In the genomic region with DNA sequence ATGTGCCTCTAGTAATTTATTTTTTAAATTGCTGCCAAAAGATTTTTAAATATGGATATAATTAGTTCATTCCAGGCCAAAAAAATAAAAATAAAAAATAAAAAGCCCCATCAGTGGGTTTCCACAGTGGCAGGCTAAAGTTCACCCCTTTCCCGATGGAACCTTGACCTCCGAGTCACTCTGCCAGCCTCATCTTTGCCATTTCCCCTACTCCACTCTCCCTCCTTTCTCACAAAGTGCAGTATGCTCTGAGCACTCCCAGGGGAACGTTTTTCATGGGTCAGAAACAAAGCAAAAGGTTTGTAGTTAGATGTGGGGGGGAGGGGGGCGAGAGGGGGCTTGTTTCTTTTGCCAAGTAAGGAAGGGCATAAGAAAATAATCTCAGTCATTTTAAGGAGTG, we compare ENCODE assay signal across 23 mouse cellular contexts.
DNase-seq lines count a peak whose midpoint lies in the region; ATAC-seq and TF ChIP-seq lines count a peak whose summit lies in the region.
"Had no signal": no experiment of that assay in that cellular context is flagged by ENCODE, and none has a peak within 500 bp of the region (broad histone marks: within the 10 kb centered on the region; RNA-seq: fewer than 3 reads in every experiment).

No protein-coding gene starts in this region.

- no peak overlapping the region for H3K4me2 ChIP-seq in intestine, postnatal 0 days (replicated peaks; ENCODE audit: low read depth)
- H3K4me2 ChIP-seq in intestine, embryonic 16.5 days (ENCODE audit: low read depth, low read length): no peak overlapping the region
- no peak overlapping the region for H3K4me2 ChIP-seq in liver, embryonic 12.5 days
- H3K4me2 ChIP-seq: embryonic facial prominence, embryonic 12.5 days; forebrain, embryonic 12.5 days; heart, embryonic 15.5 days; hindbrain, embryonic 13.5 days had no signal

- no peak overlapping the region for H3K4me3 ChIP-seq in intestine, postnatal 0 days (ENCODE audit: low read depth, low read length)
- H3K4me3 ChIP-seq in intestine, embryonic 16.5 days (ENCODE audit: low read length): no peak overlapping the region
- no peak overlapping the region for H3K4me3 ChIP-seq in liver, adult 2 months (ENCODE audit: insufficient read depth, low read depth, low read length)
- H3K4me3 ChIP-seq in liver, embryonic 12.5 days: no peak overlapping the region
- H3K4me3 ChIP-seq: embryonic facial prominence, embryonic 12.5 days; erythroblast, embryonic 14.5 days; forebrain, embryonic 12.5 days; heart, embryonic 15.5 days; hindbrain, embryonic 13.5 days had no signal

- no peaks in the 10 kb centered on the region for H3K27me3 ChIP-seq in intestine, postnatal 0 days (replicated peaks; ENCODE audit: control insufficient read depth, insufficient read depth, low read length)
- no peaks in the 10 kb centered on the region for H3K27me3 ChIP-seq in intestine, embryonic 16.5 days (replicated peaks; ENCODE audit: control insufficient read depth, insufficient read depth, low read length)
- no peaks in the 10 kb centered on the region for H3K27me3 ChIP-seq in liver, adult 2 months (ENCODE audit: control insufficient read depth, insufficient read depth, low read length)
- H3K27me3 ChIP-seq in liver, embryonic 12.5 days (replicated peaks): no peaks in the 10 kb centered on the region
- H3K27me3 ChIP-seq: CH12.LX; embryonic facial prominence, embryonic 12.5 days; forebrain, embryonic 12.5 days; heart, embryonic 15.5 days; hindbrain, embryonic 13.5 days had no signal

- no peak for TF ChIP-seq CTCF in intestine, postnatal 0 days (IDR thresholded peaks at IDR 0.05; ENCODE audit: low read depth)
- TF ChIP-seq CTCF in liver, adult 2 months (IDR thresholded peaks at IDR 0.05; ENCODE audit: low read depth, low read length): no peak

- no peaks in the 10 kb centered on the region for H3K36me3 ChIP-seq in intestine, postnatal 0 days (ENCODE audit: control insufficient read depth, insufficient read depth)
- no peaks in the 10 kb centered on the region for H3K36me3 ChIP-seq in intestine, embryonic 16.5 days (ENCODE audit: control insufficient read depth, insufficient read depth, low read length)
- no peaks in the 10 kb centered on the region for H3K36me3 ChIP-seq in liver, adult 2 months (ENCODE audit: control insufficient read depth, insufficient read depth, low read length)
- no peaks in the 10 kb centered on the region for H3K36me3 ChIP-seq in liver, embryonic 12.5 days
- H3K36me3 ChIP-seq: embryonic facial prominence, embryonic 12.5 days; forebrain, embryonic 12.5 days; heart, embryonic 15.5 days; hindbrain, embryonic 13.5 days had no signal

- ATAC-seq in intestine, postnatal 0 days: 0 out of 2 replicates have a peak, but pooled peaks have one; percentile 22
- no peak for ATAC-seq in intestine, embryonic 16.5 days
- ATAC-seq in liver, embryonic 12.5 days: no peak
- ATAC-seq in erythroblast, adult 5-6 weeks (replicated peaks; ENCODE audit: low FRiP score, poor library complexity, severe bottlenecking): no peak
- ATAC-seq: inflammation-experienced regulatory T-cells, adult 6 months had no signal

- peak; percentile 82 for DNase-seq in liver, adult 2 months (ENCODE audit: extremely low read depth, low read depth, low spot score)
- no peak for DNase-seq in liver
- DNase-seq in gastrocnemius, adult 8-10 months (ENCODE audit: low spot score in 2 of 2): no peak
- DNase-seq: B cell, adult 2 months; cerebellum, adult 18-20 months; cerebellum, postnatal 25 days; gastrocnemius, postnatal 36 days; heart, postnatal 36 days; kidney, postnatal 14 days; lung, postnatal 4 days; thymus, postnatal 14 days had no signal

- H3K4me1 ChIP-seq in intestine, postnatal 0 days (replicated peaks; ENCODE audit: control insufficient read depth, insufficient read depth, low read length): peaks cover 23% of the 10 kb centered on the region
- peaks cover 63% of the 10 kb centered on the region for H3K4me1 ChIP-seq in intestine, embryonic 16.5 days (ENCODE audit: control insufficient read depth, insufficient read depth, low read length)
- peaks cover 65% of the 10 kb centered on the region for H3K4me1 ChIP-seq in liver, adult 2 months (ENCODE audit: control insufficient read depth, insufficient read depth, low read length)
- H3K4me1 ChIP-seq in liver, embryonic 12.5 days: peaks cover 100% of the 10 kb centered on the region

- no peak for TF ChIP-seq POLR2A in liver, adult 2 months (IDR thresholded peaks at IDR 0.05; ENCODE audit: extremely low read depth, insufficient read depth, low read length)

- no peak overlapping the region for H3K9ac ChIP-seq in intestine, postnatal 0 days (ENCODE audit: low read depth, low read length)
- no peak overlapping the region for H3K9ac ChIP-seq in intestine, embryonic 16.5 days (ENCODE audit: low read depth, low read length)
- H3K9ac ChIP-seq in liver, adult 2 months (ENCODE audit: low read depth, low read length): no peak overlapping the region
- 0 out of 2 replicates have a peak overlapping the region, but pooled peaks have one; percentile 36 for H3K9ac ChIP-seq in liver, embryonic 12.5 days
- H3K9ac ChIP-seq: embryonic facial prominence, embryonic 12.5 days; forebrain, embryonic 12.5 days; heart, embryonic 15.5 days; hindbrain, embryonic 13.5 days had no signal

- H3K9me3 ChIP-seq in intestine, postnatal 0 days (ENCODE audit: control insufficient read depth): no peaks in the 10 kb centered on the region
- H3K9me3 ChIP-seq in intestine, embryonic 16.5 days (ENCODE audit: control insufficient read depth, low read length): no peaks in the 10 kb centered on the region
- no peaks in the 10 kb centered on the region for H3K9me3 ChIP-seq in liver, embryonic 12.5 days (replicated peaks)
- H3K9me3 ChIP-seq: embryonic facial prominence, embryonic 12.5 days; forebrain, embryonic 12.5 days; G1E; heart, embryonic 15.5 days; hindbrain, embryonic 13.5 days had no signal

- H3K79me2 ChIP-seq in liver, adult 2 months (ENCODE audit: control insufficient read depth, insufficient read depth, low read length): peaks cover 59% of the 10 kb centered on the region

- H3K27ac ChIP-seq in intestine, postnatal 0 days (ENCODE audit: low read depth, low read length): no peak overlapping the region
- no peak overlapping the region for H3K27ac ChIP-seq in intestine, embryonic 16.5 days (ENCODE audit: low read length)
- H3K27ac ChIP-seq in liver, adult 2 months (replicated peaks; ENCODE audit: insufficient read depth, low read depth, low read length): peak overlapping the region; percentile 38; the same call in 1 of the 2 replicates
- H3K27ac ChIP-seq in liver, embryonic 12.5 days: peak overlapping the region; percentile 88
- H3K27ac ChIP-seq: embryonic facial prominence, embryonic 12.5 days; forebrain, embryonic 12.5 days; heart, embryonic 15.5 days; hindbrain, embryonic 13.5 days had no signal

- 40% methylated on average over 4 of the region's 4 CpGs for WGBS in intestine, postnatal 0 days
- WGBS in intestine, embryonic 16.5 days: 60% methylated on average over 4 of the region's 4 CpGs
- WGBS in liver, adult 2 months: 21% methylated on average over 4 of the region's 4 CpGs
- 48% methylated on average over 4 of the region's 4 CpGs for WGBS in liver, embryonic 12.5 days (ENCODE audit: insufficient replicate concordance)

Comparison
In these comparisons a context has a peak if more than half of its experiments do, and no peak if none do; other contexts are left out.
1. H3K27ac ChIP-seq: peak in liver, adult 2 months (single experiment) and liver, embryonic 12.5 days (single experiment); none in intestine, postnatal 0 days (single experiment) and intestine, embryonic 16.5 days (single experiment).